Mouse (Mus musculus): ENCODE measurements at regions not wholly inside any gene's neighbourhood (a gene's known extent, or its start where the extent isn't known, plus 50 kb on each side); places are given as distances from the start of the nearest gene placed in this dataset.

DNA sequence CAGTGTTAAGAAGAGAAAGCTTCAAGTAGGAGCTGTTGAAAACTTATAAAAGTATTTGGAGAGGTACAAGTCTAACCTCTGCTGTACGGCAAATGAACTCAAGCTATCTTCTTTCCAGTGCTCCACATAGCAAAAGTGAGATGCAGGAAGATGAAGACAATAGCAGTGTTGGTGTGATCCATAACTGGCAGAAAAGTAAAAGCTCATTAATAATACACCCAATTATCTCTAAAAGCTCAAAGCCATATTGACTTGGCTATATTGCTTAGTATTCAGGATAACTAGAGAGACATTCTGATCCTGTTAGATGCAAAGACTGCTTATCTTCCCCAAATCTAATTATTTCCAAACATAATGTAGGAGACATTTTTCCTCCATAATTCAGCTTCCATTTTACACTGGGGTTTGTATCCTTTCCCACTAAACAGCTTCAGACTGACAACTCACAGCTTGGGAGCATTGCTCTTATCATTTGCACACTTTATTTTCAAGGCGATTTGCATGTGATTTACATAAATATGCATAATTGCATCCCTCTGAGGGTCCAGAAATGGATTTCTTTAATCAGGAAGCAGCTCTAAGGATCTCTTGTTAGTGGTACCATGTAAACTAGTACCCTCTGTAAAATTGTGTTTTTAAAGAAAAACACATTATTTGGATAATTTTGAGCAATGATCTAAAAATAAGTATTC is 248.5 kb upstream of the Pom121l12 start:
- DNase-seq (ENCODE audit: low spot score) = no peak

DNA sequence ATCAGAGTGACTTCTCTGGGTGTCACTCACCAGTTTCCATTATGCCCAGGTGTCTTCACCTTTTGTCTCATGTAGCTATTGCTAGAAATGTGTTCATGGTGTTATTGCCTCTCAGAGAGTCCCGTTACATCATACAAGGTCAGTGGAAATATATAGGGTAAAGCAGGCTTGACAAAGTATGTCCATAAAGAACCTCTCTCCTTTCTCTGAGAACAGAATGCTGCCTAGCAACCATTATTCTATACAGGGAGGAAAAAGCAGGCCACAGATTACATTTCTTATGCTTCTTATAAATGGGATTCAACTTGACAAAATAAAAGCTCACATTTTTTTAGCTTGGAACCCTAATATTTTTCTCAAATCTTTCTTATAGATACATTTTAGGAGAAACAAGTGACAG is 220.6 kb upstream of the Pom121l12 start:
- no peak for DNase-seq (ENCODE audit: low spot score)

DNA sequence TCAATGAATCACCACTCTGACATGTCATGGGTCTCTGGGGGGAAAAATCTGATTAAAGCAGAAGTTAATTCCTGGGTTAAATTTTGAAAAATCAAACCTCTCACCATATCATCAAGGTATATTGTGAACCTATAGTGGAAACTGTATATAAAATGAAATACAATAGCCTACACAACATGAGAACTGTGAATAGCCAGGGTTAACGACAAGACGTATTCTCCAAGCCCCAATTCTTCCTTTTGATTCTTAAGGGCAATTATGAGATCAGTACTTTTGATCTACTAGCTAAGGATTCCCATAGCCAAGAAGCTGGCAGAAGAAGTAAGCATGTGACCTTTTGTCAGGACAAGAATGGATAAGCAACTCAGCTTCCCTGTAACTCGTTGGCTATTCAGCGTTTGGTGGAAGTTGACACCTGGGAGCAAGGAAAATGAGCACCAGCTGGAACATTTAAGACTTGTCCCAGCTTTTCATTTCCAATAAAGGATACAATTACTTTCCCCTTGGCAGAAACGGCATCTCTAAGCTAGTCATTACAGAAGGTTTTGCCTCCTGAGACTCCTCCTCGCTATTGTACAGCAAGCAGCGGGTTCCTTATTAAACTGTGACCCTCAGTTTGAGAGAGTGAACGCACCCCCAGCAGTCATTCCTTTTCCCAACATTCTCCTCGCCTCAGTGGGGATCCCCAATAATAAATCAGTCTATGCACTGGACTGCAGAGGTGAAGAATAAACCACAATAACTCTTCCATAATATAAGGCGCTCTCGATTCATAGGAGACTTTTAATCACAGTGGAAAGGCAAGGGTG is 219.1 kb upstream of the Pom121l12 start:
- DNase-seq (ENCODE audit: low spot score) = peak; percentile 4

DNA sequence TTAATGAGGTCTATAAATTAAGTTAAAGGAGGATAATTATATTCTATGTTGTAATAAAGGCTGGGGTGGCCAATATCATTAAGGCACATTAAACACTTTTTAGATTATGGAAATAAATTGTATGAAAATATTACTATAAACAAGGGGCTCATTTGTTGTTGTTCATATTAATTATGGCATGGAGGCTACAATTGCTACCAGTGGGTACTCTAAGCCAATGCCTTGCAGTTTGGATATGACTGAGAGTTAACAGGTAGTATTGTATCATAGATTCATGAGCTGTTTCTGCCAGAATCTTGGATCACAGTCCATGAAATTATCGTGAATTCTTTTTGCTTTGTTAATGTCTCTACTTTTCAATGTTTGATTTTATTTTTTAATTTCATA is 218.5 kb upstream of the Pom121l12 start:
- DNase-seq (ENCODE audit: low spot score) = no peak

DNA sequence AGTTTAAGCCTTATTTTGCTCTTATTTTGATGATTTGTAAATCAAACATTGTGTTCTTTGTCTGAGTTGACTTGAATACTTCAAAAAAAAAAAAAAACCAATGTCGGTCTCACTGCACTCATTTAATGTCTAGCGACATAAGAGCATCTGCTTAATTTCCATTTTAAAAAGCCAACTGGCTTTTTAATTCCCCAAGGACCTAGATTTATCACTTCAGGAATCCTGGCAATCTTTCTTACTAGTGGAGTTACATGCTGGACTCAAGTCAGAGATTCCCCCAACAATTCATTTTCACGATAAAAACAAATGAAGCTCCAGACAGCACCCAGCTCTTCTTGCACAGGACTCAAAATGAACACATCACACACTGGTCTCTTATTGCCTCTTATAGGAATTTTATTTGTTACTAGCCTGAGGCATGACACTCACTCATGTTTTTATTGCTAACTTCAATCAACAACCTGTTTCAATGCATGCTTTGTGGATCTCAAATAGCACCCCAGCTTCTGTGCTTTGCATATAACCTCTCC is 212.0 kb upstream of the Pom121l12 start:
- DNase-seq (ENCODE audit: low spot score) = no peak

DNA sequence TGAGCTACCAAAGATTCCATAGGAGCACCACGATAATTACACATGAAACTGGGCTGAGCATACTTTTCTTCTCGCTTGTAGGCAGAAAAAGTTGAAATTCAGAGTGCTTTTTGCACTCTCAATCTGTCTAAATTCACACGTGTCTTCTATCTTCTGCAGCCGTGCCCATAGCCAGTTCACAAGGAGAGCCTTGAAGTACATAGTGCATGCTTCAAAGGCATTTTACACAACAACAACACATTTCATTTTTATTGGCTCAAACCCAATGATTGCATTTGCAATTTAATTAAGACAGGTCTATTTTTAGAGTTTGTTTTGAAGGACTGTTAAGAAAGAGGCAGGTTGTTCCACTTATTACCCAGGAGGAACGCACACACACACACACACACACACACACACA is 211.4 kb upstream of the Pom121l12 start:
- no peak for DNase-seq (ENCODE audit: low spot score)

Measured in embryo, embryonic 10 days (tissue).